Comparison of ENCODE assay signal across 8 mouse cellular contexts in the genomic region with DNA sequence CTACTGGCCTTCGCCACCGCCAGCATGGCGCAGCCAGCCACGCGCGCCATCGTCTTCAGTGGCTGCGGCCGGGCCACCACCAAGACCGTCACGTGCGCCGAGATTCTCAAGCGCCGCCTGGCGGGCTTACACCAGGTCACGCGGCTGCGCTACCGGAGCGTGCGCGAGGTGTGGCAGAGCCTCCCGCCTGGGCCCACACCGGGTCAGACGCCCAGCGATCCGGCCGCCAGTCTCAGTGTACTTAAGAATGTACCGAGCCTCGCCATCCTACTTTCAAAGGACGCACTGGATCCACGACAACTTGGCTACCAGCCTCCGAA. TPM values are rescaled to one million over a fixed set of nuclear protein-coding genes. Genes with fewer than 3 reads are reported as not detected.
A peak's percentile ranks its signal among the peaks of the same experiment; 100 is the strongest.
DNase-seq lines count a peak whose midpoint lies in the region; ATAC-seq lines count a peak whose summit lies in the region.

No protein-coding gene starts in this region.

- no peaks in the 10 kb centered on the region for H3K36me3 ChIP-seq in forebrain, embryonic 11.5 days (ENCODE audit: control insufficient read depth, insufficient read depth, low read length)
- no peaks in the 10 kb centered on the region for H3K36me3 ChIP-seq in hindbrain, embryonic 10.5 days

- H3K27me3 ChIP-seq in forebrain, embryonic 11.5 days (ENCODE audit: control insufficient read depth, insufficient read depth, low read length): peaks cover 69% of the 10 kb centered on the region
- peaks cover 80% of the 10 kb centered on the region for H3K27me3 ChIP-seq in hindbrain, embryonic 10.5 days (ENCODE audit: insufficient read depth, poor library complexity, severe bottlenecking)

- 0 out of 2 replicates have a peak, but pooled peaks have one; percentile 32 for ATAC-seq in forebrain, embryonic 11.5 days (replicated peaks; ENCODE audit: low FRiP score)
- peak; percentile 84 for ATAC-seq in megakaryocyte, adult 5-6 weeks (ENCODE audit: poor library complexity, severe bottlenecking)

- H3K9me3 ChIP-seq in forebrain, embryonic 11.5 days (ENCODE audit: control insufficient read depth, low read length): no peaks in the 10 kb centered on the region
- H3K9me3 ChIP-seq in hindbrain, embryonic 10.5 days: no peaks in the 10 kb centered on the region

- WGBS in forebrain, embryonic 11.5 days: under 1% methylated on average over 34 of the region's 34 CpGs
- WGBS in hindbrain, embryonic 10.5 days: under 1% methylated on average over 34 of the region's 34 CpGs

- peaks cover 34% of the 10 kb centered on the region for H3K4me1 ChIP-seq in forebrain, embryonic 11.5 days (replicated peaks; ENCODE audit: control insufficient read depth, insufficient read depth, low read length)
- H3K4me1 ChIP-seq in hindbrain, embryonic 10.5 days (replicated peaks): peaks cover 53% of the 10 kb centered on the region

- no peak overlapping the region for H3K27ac ChIP-seq in forebrain, embryonic 11.5 days (ENCODE audit: low read depth, low read length)
- H3K27ac ChIP-seq in hindbrain, embryonic 10.5 days: peak overlapping the region; percentile 13; the same call in 1 of the 2 replicates

- H3K4me2 ChIP-seq in forebrain, embryonic 11.5 days (ENCODE audit: low read depth, low read length, severe bottlenecking): peak overlapping the region; percentile 62

- no peak overlapping the region; the same call in 1 of the 2 replicates for H3K9ac ChIP-seq in forebrain, embryonic 11.5 days (ENCODE audit: low read length)

- DNase-seq in CD4-positive, CD25-positive, alpha-beta regulatory T cell, adult 2 months (ENCODE audit: low read depth, low spot score): peak; percentile 71
- DNase-seq in adrenal gland, postnatal 36 days: peak; percentile 69 to 71
- peak; percentile 74 for DNase-seq in forebrain, embryonic 11.5 days (ENCODE audit: low spot score)
- peak; percentile 58 for DNase-seq in hindbrain, embryonic 10.5 days (ENCODE audit: low spot score)
- peak; percentile 39 to 78 for DNase-seq in left cerebral cortex, postnatal 10 days (ENCODE audit: extremely low spot score in 1 of 2, low spot score in 2 of 2)
- DNase-seq in right cerebral cortex, adult 18-20 months: peak; percentile 65
- DNase-seq in urinary bladder, postnatal 25 days (ENCODE audit: low spot score): peak; percentile 54

- peak overlapping the region; percentile 33 for H3K4me3 ChIP-seq in forebrain, embryonic 11.5 days (ENCODE audit: low read depth, low read length)
- H3K4me3 ChIP-seq in hindbrain, embryonic 10.5 days: peak overlapping the region; percentile 57

- intact Hi-C loops in left cerebral cortex, postnatal 10 days (cut with DNase I): no loop called here

RNA-seq across cellular contexts. Expression of gene Rpp25, which starts 0.5 kb away (rescaled TPM):
- total RNA-seq in adrenal gland, postnatal 36 days (2021): 1 to 10 TPM; 1.4 to 4.0 TPM
- 1.5 and 3.4 TPM in 2 replicates for polyA plus RNA-seq in forebrain, embryonic 11.5 days (2014; fragmentation: Nextera tagmentation; extraction: Ambion mirVana)
- 2.5 and 9.7 TPM in 2 replicates for polyA plus RNA-seq in hindbrain, embryonic 10.5 days (2016; fragmentation: Nextera tagmentation; extraction: Ambion mirVana)
- total RNA-seq in left cerebral cortex, postnatal 10 days (2021): 10 to 100 TPM; 14.1 to 14.8 TPM
- not detected in 2 replicates for total RNA-seq in megakaryocyte, adult 5-6 weeks (2015)
- not detected in 2 replicates for total RNA-seq in megakaryocyte, adult 5-6 weeks (2017)

RNA-seq across cellular contexts. Expression of gene Cox5a, which starts 16.7 kb away (rescaled TPM):
- total RNA-seq in adrenal gland, postnatal 36 days (2021): 100 to 1,000 TPM; 547 to 578 TPM
- 624 and 635 TPM in 2 replicates for polyA plus RNA-seq in forebrain, embryonic 11.5 days (2014; fragmentation: Nextera tagmentation; extraction: Ambion mirVana)
- polyA plus RNA-seq in hindbrain, embryonic 10.5 days (2016; fragmentation: Nextera tagmentation; extraction: Ambion mirVana): 712 and 781 TPM in 2 replicates
- 100 to 1,000 TPM; 501 to 523 TPM for total RNA-seq in left cerebral cortex, postnatal 10 days (2021)
- 374 and 399 TPM in 2 replicates for total RNA-seq in megakaryocyte, adult 5-6 weeks (2015)
- 54.0 and 61.6 TPM in 2 replicates for total RNA-seq in megakaryocyte, adult 5-6 weeks (2017)

RNA-seq across cellular contexts. Expression of gene Fam219b, which starts 33.0 kb away (rescaled TPM):
- total RNA-seq in adrenal gland, postnatal 36 days (2021): 10 to 100 TPM; 25.2 to 26.3 TPM
- polyA plus RNA-seq in forebrain, embryonic 11.5 days (2014; fragmentation: Nextera tagmentation; extraction: Ambion mirVana): 21.0 TPM in 2 replicates
- 16.1 and 16.3 TPM in 2 replicates for polyA plus RNA-seq in hindbrain, embryonic 10.5 days (2016; fragmentation: Nextera tagmentation; extraction: Ambion mirVana)
- 10 to 100 TPM; 21.5 to 24.7 TPM for total RNA-seq in left cerebral cortex, postnatal 10 days (2021)
- 5.1 and 5.4 TPM in 2 replicates for total RNA-seq in megakaryocyte, adult 5-6 weeks (2015)
- 8.7 and 10.5 TPM in 2 replicates for total RNA-seq in megakaryocyte, adult 5-6 weeks (2017)

RNA-seq across cellular contexts. Expression of gene Scamp5, which starts 36.5 kb away (rescaled TPM):
- 10 to 100 TPM in 1 of 2 experiments, 1 to 10 TPM in 1; 8.4 to 12.3 TPM for total RNA-seq in adrenal gland, postnatal 36 days (2021)
- 15.5 and 17.4 TPM in 2 replicates for polyA plus RNA-seq in forebrain, embryonic 11.5 days (2014; fragmentation: Nextera tagmentation; extraction: Ambion mirVana)
- 18.2 and 28.9 TPM in 2 replicates for polyA plus RNA-seq in hindbrain, embryonic 10.5 days (2016; fragmentation: Nextera tagmentation; extraction: Ambion mirVana)
- 100 to 1,000 TPM; 387 to 389 TPM for total RNA-seq in left cerebral cortex, postnatal 10 days (2021)
- total RNA-seq in megakaryocyte, adult 5-6 weeks (2015): 0.30 and 0.33 TPM in 2 replicates
- 0.04 and 0.28 TPM in 2 replicates for total RNA-seq in megakaryocyte, adult 5-6 weeks (2017)

RNA-seq across cellular contexts. Expression of gene Mpi, which starts 48.2 kb away (rescaled TPM):
- total RNA-seq in adrenal gland, postnatal 36 days (2021): 10 to 100 TPM; 37.0 to 39.6 TPM
- 55.1 and 65.5 TPM in 2 replicates for polyA plus RNA-seq in forebrain, embryonic 11.5 days (2014; fragmentation: Nextera tagmentation; extraction: Ambion mirVana)
- polyA plus RNA-seq in hindbrain, embryonic 10.5 days (2016; fragmentation: Nextera tagmentation; extraction: Ambion mirVana): 61.7 and 74.1 TPM in 2 replicates
- 10 to 100 TPM; 79.5 to 81.1 TPM for total RNA-seq in left cerebral cortex, postnatal 10 days (2021)
- 10.7 and 12.7 TPM in 2 replicates for total RNA-seq in megakaryocyte, adult 5-6 weeks (2015)
- total RNA-seq in megakaryocyte, adult 5-6 weeks (2017): 6.9 and 11.5 TPM in 2 replicates
